Mouse (Mus musculus) CH12.LX (cell line): Measurements from ENCODE around the gene Tk2.

Experiments
- MYC ChIP-seq: IDR thresholded peaks from 2 replicates; pipeline ENCODE4 v1.6.1; 2011; ENCODE audit warnings: low read depth, mild to moderate bottlenecking, improper control_type of control experiment, low read length
- NRF1 ChIP-seq: IDR thresholded peaks from 2 replicates; pipeline ENCODE4 v1.6.1; 2014; ENCODE audit warnings: low read depth, mild to moderate bottlenecking, inconsistent platforms, low read length, improper control_type of control experiment, moderate library complexity
- USF2 ChIP-seq: conservative IDR thresholded peaks from 2 replicates; pipeline ENCODE4 v1.6.1; 2011; ENCODE audit warnings: low read depth, low read length, improper control_type of control experiment

DNA sequence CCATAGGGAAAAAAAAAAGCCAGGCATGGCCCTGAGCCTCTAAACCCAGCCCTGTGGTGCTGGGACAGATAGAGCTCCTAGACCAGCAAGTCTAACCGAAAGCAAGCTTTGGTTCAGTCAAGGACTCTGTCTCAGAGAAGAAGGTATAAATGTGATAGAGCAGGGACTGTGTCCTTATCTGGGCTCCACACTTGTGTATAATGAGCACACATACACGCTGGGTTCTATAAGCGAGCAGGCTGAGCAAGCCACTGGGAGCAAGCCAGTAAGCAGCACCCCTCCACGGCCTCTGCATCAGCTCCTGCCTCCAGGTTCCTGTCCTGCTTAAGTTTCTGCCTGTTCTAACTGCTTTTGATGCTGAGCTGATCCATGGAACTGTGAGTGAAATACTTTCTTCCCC, 16.3 kb downstream of the Tk2 start:
- TF ChIP-seq USF2 (no peak), MYC (no peak), NRF1 (no peak)
